Mouse (Mus musculus) midbrain, embryonic 10.5 days (tissue): ENCODE measurements at regions not wholly inside any gene's neighbourhood (a gene's known extent, or its start where the extent isn't known, plus 50 kb on each side); places are given as distances from the start of the nearest gene placed in this dataset.
A peak's percentile ranks its signal among the peaks of the same experiment; 100 is the strongest.

Experiments used
- DNase-seq: peaks from one replicate; pipeline ENCODE4 v3.0.0-alpha.2; 2017; ENCODE audit warnings: low spot score
- H3K27ac ChIP-seq: fragments of 300-500 bp; sonication (generic); replicated peaks from 2 replicates; pipeline ENCODE4 v1.5.1; 2016; ENCODE audit warnings: mild to moderate bottlenecking
- H3K27me3 ChIP-seq: fragments of 300-500 bp; sonication (generic); 2 replicates; pipeline ENCODE4 v1.6.1; 2016; ENCODE audit warnings: low read depth, mild to moderate bottlenecking; ENCODE audit not compliant: poor library complexity, severe bottlenecking
- H3K36me3 ChIP-seq: fragments of 300-500 bp; sonication (generic); 2 replicates; pipeline ENCODE4 v1.6.1; 2016; ENCODE audit warnings: mild to moderate bottlenecking, moderate library complexity
- H3K4me1 ChIP-seq: fragments of 300-500 bp; sonication (generic); 2 replicates; pipeline ENCODE4 v1.6.1; 2016
- H3K4me3 ChIP-seq: fragments of 300-500 bp; sonication (generic); 2 replicates; pipeline ENCODE4 v1.5.1; 2016; ENCODE audit warnings: mild to moderate bottlenecking, moderate library complexity
- H3K9me3 ChIP-seq: fragments of 300-500 bp; sonication (generic); replicated peaks from 2 replicates; pipeline ENCODE4 v1.6.1; 2016; ENCODE audit warnings: mild to moderate bottlenecking
- WGBS: fragments of 180-500 bp; shearing (Covaris S2); methylation state at CpG from one replicate; pipeline ENCODE4 v1.1.7; 2016; 5-methylcytosine and 5-hydroxymethylcytosine counted together

DNA sequence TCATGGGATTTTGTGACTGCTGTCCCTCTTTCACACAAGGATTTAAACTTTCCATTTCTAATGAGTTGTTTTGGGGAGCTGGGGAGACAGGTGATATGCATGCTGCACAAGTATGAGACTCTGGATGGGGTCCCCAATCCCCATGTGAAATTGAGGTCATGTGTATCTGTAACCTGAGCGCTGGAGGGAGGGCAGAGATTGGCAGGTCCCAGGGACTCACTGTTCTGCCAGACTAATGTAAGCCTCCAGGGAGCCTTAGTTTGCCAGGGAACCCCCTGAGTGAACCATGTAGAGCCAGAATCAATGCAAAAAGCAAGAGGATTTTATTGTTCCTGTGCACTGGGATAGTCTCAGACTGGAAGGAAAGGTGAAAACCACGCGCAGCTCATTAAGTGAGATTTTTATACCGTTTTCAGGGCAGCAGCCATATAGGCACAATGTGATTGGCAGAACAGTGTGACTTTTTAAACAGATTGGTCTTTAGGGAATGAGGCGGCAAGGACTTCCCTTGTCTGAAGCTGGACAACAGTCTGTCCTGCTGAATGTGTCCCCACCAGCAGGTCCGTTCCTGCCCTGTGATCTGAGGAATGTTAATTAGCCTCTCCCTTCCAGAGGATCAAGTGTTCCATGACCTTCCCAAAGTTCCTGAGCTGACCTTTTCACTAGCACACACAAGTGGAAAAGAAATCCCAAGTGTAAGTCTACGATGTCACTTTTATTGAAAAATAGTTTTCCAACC, 59.9 kb upstream of the Oxgr1 start:
- WGBS: 50% methylated on average over 7 of the region's 7 CpGs
- Histone ChIP-seq H3K27ac (no peak overlapping the region), H3K4me3 (no peak overlapping the region), H3K4me1 (peaks cover 14% of the 10 kb centered on the region), H3K36me3 (no peaks in the 10 kb centered on the region), H3K27me3 (no peaks in the 10 kb centered on the region), H3K9me3 (peaks cover 13% of the 10 kb centered on the region; the same call in 1 of the 2 replicates)
- no peak for DNase-seq

- H3K9me3 ChIP-seq: peaks cover 13% of the 10 kb centered on the region; the same call in 1 of the 2 replicates
- 83% methylated on average over 1 of the region's 1 CpGs for WGBS
- DNase-seq: no peak
- H3K27me3 ChIP-seq: no peaks in the 10 kb centered on the region
- peaks cover 14% of the 10 kb centered on the region for H3K4me1 ChIP-seq
- no peak overlapping the region for H3K27ac ChIP-seq
- H3K36me3 ChIP-seq: no peaks in the 10 kb centered on the region
- no peak overlapping the region for H3K4me3 ChIP-seq
Observed at GRCm38 (mm10) chr14:120102749-120103142, 60.5 kb upstream of the Oxgr1 start.

DNA sequence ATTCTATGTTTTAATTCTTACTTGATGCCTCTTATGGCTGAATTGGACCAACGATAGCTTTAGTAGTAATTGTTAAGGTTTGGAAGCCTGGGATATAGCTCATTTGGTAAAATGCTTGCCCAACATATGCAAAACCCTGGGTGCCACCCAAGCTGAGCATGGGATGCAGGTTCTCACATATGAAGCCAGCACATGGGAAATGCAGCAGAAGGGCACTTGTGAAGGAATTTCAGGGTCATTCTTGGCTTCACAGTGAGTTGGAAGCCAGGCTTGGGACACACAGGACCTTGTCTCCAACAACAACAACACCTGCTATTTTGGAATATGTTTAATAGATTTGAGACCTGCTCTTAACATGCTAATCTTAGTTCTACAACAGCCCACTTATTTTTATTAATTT, 67.6 kb upstream of the Oxgr1 start:
- WGBS: 94% methylated on average over 1 of the region's 1 CpGs

GRCm38 (mm10) chr14:120113316-120113715, 71.1 kb upstream of the Oxgr1 start:
- no peak for DNase-seq
- Histone ChIP-seq H3K27me3 (no peaks in the 10 kb centered on the region), H3K9me3 (no peaks in the 10 kb centered on the region), H3K4me1 (no peaks in the 10 kb centered on the region), H3K27ac (no peak overlapping the region), H3K36me3 (no peaks in the 10 kb centered on the region), H3K4me3 (no peak overlapping the region)
- WGBS: 91% methylated on average over 4 of the region's 4 CpGs

More for the DNA sequence above, 67.6 kb upstream of the Oxgr1 start:
- Histone ChIP-seq H3K27me3 (no peaks in the 10 kb centered on the region), H3K27ac (no peak overlapping the region), H3K4me3 (no peak overlapping the region), H3K9me3 (peaks cover 4% of the 10 kb centered on the region; the same call in 1 of the 2 replicates), H3K36me3 (no peaks in the 10 kb centered on the region), H3K4me1 (no peaks in the 10 kb centered on the region)
- no peak for DNase-seq

DNA sequence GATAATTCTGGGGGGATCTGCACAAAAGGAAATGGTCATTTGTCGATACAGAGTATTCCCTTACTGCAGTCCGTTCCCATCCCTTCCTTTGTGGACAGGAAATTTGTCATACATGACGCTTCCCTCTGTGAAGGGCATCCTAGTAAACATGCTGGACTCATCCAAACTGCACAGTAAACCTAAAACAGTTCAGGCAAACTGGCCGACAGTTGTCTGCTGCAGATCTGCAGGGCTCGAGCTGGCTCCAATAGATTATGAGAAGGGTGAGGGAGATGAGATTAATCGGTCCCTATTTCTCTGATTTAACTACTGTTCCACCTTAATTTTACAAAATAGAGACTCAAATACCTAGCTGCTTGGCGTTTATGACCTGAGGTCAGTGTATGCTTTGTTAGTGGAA, 76.3 kb upstream of the Oxgr1 start:
- H3K9me3 ChIP-seq: no peaks in the 10 kb centered on the region
- H3K36me3 ChIP-seq: no peaks in the 10 kb centered on the region
- no peak for DNase-seq
- no peak overlapping the region for H3K27ac ChIP-seq
- no peaks in the 10 kb centered on the region for H3K27me3 ChIP-seq
- WGBS: 88% methylated on average over 7 of the region's 7 CpGs
- H3K4me3 ChIP-seq: no peak overlapping the region
- H3K4me1 ChIP-seq: no peaks in the 10 kb centered on the region

DNA sequence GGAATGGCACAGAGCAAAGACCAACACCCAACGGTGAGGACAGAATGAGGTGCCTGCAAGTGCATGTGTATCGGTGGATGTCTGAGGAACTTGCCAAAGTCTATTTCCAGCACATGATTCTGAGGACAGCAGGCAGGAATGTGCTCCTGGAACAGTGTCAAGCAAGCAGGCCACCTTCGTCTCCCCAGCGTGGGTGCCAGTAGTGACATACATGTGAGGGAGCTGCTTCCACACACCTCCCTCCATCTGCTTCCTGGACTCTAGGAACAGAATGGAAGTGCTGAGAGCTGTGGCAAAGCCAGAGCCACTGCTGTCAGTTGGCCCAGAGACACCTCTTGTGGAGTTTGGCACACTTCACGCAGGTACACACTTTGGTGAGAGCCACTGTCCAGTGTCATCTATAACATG, 76.9 kb upstream of the Oxgr1 start:
- H3K4me1 ChIP-seq: no peaks in the 10 kb centered on the region
- H3K36me3 ChIP-seq: no peaks in the 10 kb centered on the region
- no peak overlapping the region for H3K27ac ChIP-seq
- DNase-seq: no peak
- no peak overlapping the region for H3K4me3 ChIP-seq
- H3K9me3 ChIP-seq: no peaks in the 10 kb centered on the region
- 96% methylated on average over 5 of the region's 5 CpGs for WGBS
- no peaks in the 10 kb centered on the region for H3K27me3 ChIP-seq

DNA sequence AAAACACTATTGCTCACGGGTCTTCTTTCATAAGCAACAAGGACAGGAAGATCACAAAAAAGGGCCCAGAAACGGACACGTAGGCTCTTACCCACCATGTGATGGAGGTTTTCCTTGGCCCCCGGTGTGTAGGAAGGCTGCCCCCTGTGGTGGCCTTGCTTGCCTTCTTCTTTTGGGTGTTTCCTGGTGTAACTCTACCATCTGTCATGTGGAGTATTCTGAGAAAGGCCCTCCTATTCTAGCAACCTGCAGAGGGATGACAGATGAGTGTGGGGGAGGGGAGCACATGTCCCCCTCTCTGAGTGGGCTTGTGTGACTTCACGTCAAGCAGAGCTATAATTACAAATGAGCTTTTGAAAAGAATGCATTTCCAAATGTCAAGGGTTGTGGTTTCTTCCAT, 77.3 kb upstream of the Oxgr1 start:
- Histone ChIP-seq H3K4me3 (no peak overlapping the region), H3K9me3 (no peaks in the 10 kb centered on the region), H3K36me3 (no peaks in the 10 kb centered on the region), H3K4me1 (no peaks in the 10 kb centered on the region), H3K27me3 (no peaks in the 10 kb centered on the region), H3K27ac (no peak overlapping the region)
- DNase-seq: no peak
- WGBS: 73% methylated on average over 5 of the region's 5 CpGs

DNA sequence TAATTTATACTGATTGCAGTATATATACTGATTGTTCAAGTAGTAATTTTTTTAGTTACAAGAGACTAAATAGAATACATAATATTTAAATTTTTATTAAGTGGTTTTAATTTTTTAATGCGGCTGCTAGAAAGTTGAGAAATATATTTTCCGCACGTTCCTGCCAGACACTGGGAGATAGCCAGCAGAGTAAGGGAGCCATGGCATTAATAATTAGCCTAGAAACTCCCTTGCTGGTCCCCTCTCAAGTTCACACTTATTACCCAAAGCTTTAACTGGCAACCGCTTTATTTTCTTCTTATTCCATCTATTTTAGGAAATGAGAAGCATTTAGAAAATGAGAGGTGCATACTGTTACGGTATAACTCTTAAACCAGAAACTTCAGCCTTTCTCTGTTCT, 78.0 kb upstream of the Oxgr1 start:
- no peaks in the 10 kb centered on the region for H3K4me1 ChIP-seq
- H3K4me3 ChIP-seq: no peak overlapping the region
- no peak for DNase-seq
- H3K27ac ChIP-seq: no peak overlapping the region
- H3K27me3 ChIP-seq: no peaks in the 10 kb centered on the region
- WGBS: 93% methylated on average over 5 of the region's 5 CpGs
- H3K36me3 ChIP-seq: no peaks in the 10 kb centered on the region
- H3K9me3 ChIP-seq: peaks cover 3% of the 10 kb centered on the region; the same call in 1 of the 2 replicates

- 91% methylated on average over 5 of the region's 5 CpGs for WGBS
- no peak overlapping the region for H3K4me3 ChIP-seq
- H3K36me3 ChIP-seq: no peaks in the 10 kb centered on the region
- no peaks in the 10 kb centered on the region for H3K4me1 ChIP-seq
- H3K27ac ChIP-seq: no peak overlapping the region
- H3K27me3 ChIP-seq: no peaks in the 10 kb centered on the region
- peaks cover 4% of the 10 kb centered on the region; the same call in 1 of the 2 replicates for H3K9me3 ChIP-seq
- peak; percentile 2 for DNase-seq
Observed at GRCm38 (mm10) chr14:120125315-120125714, 83.1 kb upstream of the Oxgr1 start.

GRCm38 (mm10) chr14:120127481-120127880, 85.2 kb upstream of the Oxgr1 start:
- Histone ChIP-seq H3K4me1 (no peaks in the 10 kb centered on the region), H3K27me3 (no peaks in the 10 kb centered on the region), H3K27ac (no peak overlapping the region), H3K4me3 (no peak overlapping the region), H3K9me3 (peaks cover 4% of the 10 kb centered on the region; the same call in 1 of the 2 replicates), H3K36me3 (no peaks in the 10 kb centered on the region)
- WGBS: 91% methylated on average over 5 of the region's 5 CpGs
- DNase-seq: no peak

DNA sequence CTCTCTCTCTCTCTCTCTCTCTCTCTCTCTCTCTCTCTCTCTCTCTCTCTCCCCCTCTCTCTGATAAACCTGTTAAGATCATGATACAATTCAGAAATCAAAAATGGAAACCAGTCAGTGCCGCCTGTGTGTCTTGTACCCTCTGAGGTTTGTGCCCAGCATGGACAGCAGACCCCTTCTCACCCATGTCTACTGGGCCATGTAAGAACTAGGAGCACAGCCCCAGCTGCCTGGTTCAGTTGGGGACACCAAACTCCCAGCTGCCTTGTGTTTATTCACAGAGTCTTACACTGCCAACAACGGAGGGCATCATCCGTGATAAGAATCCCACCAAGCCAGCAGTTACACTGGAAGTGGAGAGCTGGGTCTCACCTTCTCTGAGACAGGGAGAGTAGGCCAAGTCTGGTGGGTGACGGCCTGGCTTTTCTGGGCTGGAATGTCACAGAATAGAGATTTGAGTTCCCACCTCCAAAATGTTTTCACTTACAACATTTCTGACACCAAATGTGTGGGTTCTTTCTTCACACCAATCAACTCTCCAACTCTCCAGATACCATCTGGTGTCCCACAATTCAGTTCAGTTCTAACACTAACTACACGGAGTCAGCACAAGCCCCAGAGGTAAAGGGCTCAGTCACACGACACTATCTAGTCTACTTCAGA, 92.2 kb upstream of the Oxgr1 start:
- H3K9me3 ChIP-seq: no peaks in the 10 kb centered on the region
- DNase-seq: no peak
- 87% methylated on average over 6 of the region's 6 CpGs for WGBS
- no peak overlapping the region for H3K27ac ChIP-seq
- peaks cover 14% of the 10 kb centered on the region for H3K4me1 ChIP-seq
- H3K27me3 ChIP-seq: peaks cover 43% of the 10 kb centered on the region
- H3K4me3 ChIP-seq: no peak overlapping the region
- no peaks in the 10 kb centered on the region for H3K36me3 ChIP-seq

- Histone ChIP-seq H3K27me3 (peaks cover 51% of the 10 kb centered on the region), H3K27ac (no peak overlapping the region), H3K4me3 (no peak overlapping the region), H3K4me1 (peaks cover 22% of the 10 kb centered on the region), H3K36me3 (no peaks in the 10 kb centered on the region), H3K9me3 (no peaks in the 10 kb centered on the region)
- 70% methylated on average over 5 of the region's 5 CpGs for WGBS
- no peak for DNase-seq
Observed at GRCm38 (mm10) chr14:120135198-120135597, 93.0 kb upstream of the Oxgr1 start.

DNA sequence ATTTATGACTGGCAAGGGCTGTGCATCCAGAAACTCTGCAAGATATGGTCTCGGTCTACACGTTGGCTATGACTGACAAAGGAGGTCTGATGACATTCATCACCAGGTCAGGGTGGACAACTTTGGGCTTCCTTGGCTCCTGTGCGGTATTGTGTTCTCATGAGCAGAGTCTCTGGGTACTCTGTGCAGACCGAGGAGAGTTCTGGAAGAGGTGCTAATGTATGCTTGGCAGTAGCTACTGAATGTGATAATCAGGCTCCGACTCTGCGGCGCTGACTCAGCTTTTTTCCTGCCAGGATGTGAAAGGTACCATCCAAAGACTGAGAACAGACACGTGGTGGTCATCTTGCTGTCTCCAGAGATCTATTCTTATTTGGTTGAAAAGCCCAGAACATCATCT, 94.5 kb upstream of the Oxgr1 start:
- Histone ChIP-seq H3K9me3 (no peaks in the 10 kb centered on the region), H3K27me3 (peaks cover 66% of the 10 kb centered on the region), H3K4me3 (no peak overlapping the region), H3K36me3 (no peaks in the 10 kb centered on the region), H3K27ac (no peak overlapping the region), H3K4me1 (peaks cover 33% of the 10 kb centered on the region)
- WGBS: 90% methylated on average over 8 of the region's 8 CpGs
- DNase-seq: no peak
